Mouse (Mus musculus): ENCODE measurements around the gene Cd2.
A peak's percentile ranks its signal among the peaks of the same experiment; 100 is the strongest.

GRCm38 (mm10) chr3:101327248-101327647, 39.5 kb upstream of the Cd2 start:
- TF ChIP-seq CTCF (IDR thresholded peaks at IDR 0.05; ENCODE audit: control insufficient read depth, insufficient read depth, insufficient read length) (no peak), USF1 (IDR thresholded peaks at IDR 0.05; ENCODE audit: low read depth) (no peak), MYOG (IDR thresholded peaks at IDR 0.05; ENCODE audit: control insufficient read depth, extremely low read depth, insufficient read length) (no peak), FOSL1 (IDR thresholded peaks at IDR 0.05; ENCODE audit: insufficient read depth, low read length, poor library complexity, severe bottlenecking) (peak; percentile 10), MYOD1 (IDR thresholded peaks at IDR 0.05; ENCODE audit: control insufficient read depth, insufficient read length, low read depth) (peak; percentile 74)

All from C2C12 (cell line).